Mouse (Mus musculus): ENCODE data around the gene Cbl.

Cbl gene

DNA sequence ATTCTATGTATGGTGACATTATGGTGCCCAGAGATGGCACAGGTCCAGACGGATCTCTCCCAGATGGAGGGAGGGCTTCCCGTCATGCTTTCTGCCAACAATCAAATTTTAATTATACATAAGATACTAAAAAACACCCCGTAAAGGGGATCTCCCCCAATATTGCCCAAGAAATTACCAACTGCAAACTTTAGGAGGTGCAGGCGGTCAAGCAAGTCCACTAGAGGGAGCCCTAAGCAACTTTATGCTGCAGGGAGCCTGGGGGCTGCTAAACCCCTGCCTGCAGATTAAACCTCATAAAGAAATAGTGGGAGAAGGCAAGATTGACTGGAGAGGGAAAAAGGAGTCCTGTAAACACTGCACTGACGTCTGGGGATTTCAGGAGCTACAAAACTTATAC is 5.6 kb upstream of the Cbl start:
- peak; percentile 61 for DNase-seq (ENCODE audit: low spot score)

DNA sequence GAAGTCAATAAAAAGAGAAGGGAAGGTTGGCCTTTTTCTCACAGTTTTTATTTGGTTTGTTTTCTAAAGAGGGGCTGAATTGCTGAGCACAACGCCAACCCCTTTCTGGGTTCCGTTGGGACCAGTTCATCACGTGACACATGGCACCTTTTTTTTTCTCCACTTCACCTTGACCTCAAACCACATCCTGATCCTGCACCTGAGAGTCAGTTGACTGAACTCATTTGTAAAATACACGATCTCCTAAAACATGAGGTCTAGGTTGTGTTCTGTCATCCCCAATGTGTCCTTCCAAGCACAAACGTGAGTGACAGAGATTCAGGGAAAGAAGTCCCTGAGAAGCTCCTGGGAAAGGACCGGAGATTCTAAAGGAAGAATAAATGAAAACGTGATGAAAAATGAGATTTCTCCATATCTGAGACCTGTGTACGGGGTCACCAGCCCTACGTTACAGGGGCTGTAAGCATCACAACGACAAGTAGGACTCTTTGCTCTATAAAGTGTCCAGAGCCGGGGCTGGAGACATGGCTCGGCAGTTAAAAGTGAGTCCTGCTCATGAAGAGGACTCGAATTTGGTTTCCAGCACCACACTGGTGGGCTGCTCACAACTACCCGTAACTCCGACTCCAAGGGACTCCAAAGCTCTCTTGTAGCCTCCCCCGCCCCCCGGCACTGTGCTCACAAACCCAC is 4.8 kb upstream of the Cbl start:
- peak; percentile 85 for DNase-seq (ENCODE audit: low spot score)

DNA sequence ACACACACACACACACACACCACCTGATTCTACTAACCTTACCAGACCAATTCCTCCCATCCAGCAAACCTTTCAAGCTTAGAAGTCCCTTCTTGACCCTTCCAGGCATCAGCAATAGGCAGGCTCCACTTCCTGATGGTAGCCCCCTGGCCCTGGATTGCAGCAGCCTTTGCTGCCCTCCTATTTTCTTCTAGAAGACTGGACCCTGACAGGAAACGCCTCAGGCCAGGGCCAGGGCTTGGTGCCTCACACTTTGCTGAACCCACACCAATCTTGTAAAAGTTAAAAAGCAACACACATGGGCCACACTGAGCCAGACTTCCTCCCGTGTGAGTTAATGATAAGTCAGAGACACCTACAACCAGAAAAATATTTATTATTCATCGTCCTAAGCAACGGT is 3.3 kb upstream of the Cbl start:
- DNase-seq (ENCODE audit: low spot score) = no peak

DNA sequence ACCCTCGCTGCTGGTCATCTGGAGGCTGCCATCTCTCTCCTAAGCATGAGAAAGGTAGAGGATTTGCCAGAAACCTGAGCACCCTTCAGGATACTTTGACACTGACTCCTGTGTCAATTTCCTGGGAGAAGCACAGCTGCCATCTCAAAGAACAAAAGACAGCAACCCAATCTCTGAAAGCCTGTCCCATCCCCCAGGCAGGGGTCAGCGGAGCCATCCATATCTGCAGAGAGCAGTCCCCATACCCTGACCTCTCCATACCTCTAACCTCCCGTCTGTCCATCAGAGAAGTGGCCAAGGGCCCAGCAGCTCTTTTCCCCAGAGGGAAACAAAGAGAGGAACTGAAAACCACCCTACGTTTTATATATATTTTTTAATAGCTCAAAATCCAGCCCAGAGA is 2.8 kb upstream of the Cbl start:
- DNase-seq (ENCODE audit: low spot score) = no peak

DNA sequence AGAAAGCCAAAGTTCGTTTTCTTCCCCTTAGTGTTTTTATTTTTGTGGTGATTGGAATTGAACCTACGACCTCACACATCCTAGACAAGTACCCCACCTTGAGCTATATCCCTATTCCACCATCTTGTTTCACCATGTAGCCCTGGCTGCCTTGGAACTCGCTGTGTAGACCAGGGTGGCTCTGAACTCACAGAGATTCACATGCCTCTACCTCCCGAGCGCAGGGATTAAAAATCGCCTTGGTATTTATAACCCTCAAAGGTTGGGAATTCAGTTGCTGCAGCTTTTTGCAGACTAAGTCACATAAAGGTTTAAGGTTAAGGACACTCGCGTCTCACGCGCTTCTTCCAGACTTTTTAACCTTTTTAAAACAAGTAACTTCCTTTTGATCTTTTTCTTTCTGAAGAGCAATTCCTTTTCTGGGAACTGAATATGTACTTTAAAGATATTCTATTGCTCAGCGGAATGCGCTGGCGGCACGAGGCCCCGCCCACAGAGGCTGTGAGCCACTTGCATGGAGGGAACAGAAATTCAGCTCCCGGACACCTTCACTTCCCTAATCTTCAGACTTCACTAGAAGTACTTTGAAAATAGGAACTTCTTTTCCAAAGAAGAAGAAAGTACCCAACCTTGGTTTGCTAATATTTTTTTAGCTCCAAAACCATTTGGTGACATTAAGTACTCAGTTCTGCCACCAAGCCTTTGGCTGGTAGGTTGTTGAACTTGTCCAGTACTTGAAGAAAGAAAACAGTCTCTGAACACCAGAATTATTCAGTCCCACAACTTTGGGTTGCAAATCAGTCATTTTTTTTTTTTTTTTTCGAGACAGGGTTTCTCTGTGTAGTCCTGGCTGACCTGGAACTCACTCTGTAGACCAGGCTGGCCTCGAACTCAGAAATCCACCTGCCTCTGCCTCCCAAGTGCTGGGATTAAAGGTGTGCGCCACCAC is 904 bp upstream of the Cbl start:
- no peak for DNase-seq (ENCODE audit: low spot score)

DNA sequence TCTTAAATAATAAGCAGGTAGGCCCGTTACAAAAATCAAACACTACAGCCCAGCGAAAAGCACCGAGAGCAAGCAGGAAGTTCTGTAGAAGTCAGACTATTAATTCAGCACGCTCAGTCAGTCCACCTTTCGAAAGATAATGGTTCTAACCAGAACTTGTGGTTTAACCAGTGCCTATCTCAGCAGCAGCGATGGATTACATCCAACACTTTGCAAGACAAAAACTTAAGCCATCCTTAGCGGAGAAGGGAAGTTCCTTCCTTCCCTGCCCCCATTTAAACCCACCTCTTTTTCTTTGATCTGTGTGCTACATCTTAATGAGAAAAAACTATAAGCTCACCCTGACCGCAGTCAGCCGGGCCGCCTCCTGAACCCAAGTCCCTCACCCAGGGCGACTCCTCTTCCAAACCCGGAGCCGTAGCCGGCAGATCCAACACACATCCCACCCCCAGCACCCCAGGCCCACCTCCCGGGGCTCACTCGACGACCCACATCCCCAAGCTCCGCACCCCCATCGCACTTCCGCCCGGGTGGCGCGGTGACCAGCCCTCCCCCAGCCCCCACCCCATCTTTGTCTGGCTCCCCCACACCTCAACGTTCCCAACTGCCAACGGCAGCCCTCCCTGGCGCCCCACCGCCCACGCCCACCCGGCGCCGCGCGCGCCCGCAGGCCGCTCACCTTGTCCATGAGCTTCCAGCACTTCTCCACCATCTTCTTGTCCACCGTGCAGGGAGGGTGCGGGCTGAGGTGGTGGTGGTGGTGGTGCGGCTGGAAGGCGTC is 638 bp downstream of the Cbl start:
- DNase-seq (ENCODE audit: low spot score) = no peak

DNA sequence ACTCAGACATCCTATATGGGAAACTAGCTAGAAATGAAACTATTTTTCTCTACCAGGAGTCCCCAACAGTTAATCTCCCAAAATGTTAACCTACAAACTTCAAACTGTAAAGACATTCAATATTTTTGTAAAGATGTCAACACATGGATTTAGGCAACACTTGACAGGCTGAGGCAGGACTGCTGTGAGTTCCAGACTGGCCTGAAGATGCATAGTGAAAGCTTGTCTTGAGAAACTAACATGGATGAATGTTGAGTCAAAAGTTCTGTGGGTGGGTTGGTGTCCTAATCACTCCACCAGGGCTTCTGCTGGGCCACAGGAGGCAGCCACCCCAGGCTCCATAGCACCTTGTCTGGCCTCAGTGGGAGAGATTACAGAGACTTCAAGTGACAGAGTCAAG is 2.2 kb downstream of the Cbl start:
- no peak for DNase-seq (ENCODE audit: low spot score)

DNA sequence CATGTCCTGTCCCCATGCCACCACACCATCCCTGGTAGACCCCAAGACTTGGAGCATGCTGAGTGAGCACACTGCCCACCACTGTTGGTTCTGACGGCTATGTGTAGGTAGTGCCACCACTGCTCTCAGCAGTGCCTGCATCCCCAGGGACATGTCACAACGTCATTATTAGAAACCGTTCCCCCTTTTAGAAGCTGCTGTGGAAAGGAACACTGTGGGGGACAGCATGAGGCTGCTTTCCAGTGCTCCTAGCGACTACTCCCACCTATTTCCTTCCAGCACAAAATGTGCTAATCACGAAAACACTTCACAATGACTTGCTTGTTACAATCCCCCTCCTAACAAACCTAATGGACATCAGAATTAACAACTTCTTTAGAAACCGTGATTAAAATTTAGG is 7.9 kb downstream of the Cbl start:
- DNase-seq (ENCODE audit: low spot score) = no peak

DNA sequence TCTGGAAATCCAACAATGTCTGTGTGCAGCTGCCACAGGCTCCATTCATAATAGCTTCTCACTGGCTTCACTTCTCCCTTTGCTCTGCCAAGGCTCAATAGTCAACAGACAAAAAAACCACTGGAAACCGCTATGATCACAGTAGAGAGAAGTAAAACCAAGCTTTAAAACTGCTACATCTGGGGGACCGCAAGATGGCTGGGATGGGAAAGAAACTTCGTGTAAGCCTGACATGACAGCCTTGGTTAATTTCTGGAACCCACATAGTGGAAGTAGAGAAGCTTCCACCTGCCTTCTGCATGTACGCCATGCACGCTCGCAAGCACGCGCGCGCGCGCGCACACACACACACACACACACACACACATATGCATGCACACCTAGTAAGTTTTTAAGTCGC is 20.3 kb downstream of the Cbl start:
- DNase-seq (ENCODE audit: low spot score) = peak; percentile 20

DNA sequence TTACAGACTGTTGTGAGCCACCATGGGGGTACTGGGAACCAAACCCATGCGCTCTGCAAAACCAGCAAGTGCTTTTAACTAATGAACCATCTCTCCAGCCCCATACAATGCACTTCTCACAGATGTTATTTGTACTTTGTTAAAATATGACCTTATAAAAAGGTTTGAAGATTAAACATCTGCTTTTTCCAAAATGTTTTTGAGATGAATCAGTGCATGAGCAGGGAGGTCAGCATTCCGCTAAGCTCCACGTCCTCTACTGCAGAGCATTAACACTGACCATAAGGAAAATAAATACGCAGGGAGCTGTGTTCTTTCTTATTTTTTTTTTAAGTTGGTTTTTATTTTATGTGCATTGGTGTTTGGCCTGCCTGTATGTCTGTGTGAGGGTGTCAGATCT is 21.4 kb downstream of the Cbl start:
- DNase-seq (ENCODE audit: low spot score) = no peak

DNA sequence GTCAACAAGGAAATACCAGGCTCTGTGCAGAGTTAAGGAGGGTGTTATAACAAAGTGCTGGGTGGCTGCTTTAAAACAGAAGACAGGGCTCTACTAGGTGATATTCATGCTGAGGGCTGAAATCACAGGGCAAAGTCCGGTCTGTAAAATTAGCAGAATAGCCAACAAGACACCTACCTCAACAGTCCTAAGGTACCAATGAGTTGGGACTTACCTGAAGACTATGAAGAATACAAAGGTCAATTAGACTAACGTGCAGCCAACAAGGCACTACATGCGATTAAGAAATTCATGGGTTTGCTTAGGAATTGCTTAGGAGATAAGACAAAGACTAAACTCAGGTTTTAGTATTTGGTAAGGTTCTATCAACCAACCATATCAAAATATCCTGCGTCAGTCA is 24.4 kb downstream of the Cbl start:
- DNase-seq (ENCODE audit: low spot score) = no peak

DNA sequence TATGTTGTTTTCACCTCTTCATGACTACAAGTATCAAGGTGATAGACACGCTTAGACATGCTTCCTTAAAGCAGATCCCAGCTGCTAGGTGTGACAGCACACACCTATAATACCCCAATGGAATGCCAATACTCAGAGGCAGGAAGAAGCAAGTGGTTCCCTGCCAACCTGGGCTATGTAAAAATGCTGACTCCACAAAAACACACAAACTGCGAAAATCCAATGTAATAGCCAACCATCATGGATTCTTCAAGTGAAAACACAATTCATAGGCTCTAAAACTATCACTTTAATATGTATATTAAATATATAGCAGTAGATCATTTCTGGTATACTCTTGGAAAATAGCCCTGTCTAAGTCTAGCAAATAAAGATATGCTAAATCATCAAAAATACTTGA is 26.0 kb downstream of the Cbl start:
- DNase-seq (ENCODE audit: low spot score) = no peak

DNA sequence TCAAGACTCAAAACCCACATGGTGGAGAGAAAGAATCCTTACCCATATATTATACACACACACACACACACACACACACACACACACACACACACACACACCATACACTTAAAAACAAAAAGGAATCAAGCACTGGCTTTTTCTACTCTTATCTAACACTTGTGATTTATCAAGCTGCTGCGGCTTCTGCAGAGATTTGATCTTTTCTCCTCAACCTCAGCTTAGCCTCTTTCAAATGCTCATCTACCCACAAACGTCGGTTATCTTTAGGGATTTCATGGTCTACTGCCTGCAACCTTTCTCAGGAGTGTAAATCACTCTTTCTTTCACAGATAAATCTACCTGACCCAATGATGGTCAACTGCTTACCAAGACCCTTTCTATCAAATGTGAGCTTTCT is 33.4 kb downstream of the Cbl start:
- no peak for DNase-seq (ENCODE audit: low spot score)

DNA sequence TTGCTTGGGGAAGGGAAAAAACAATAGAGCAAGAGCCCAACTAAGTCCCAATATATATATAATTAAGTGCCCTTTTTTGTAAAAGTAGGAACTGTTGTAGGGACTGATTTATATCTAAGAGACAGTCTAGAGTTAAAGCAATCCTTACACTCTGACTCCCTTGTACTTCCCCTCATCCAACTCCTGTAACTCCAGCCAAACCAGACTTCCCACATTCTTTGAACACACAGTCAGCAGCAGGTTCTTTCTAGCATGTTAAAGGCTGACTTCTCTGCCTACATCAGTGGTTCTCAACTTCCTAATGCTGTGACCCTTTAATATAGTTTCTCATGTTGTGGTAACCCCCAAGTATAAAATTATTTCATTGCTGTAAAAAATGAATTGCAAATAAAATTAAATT is 34.3 kb downstream of the Cbl start:
- DNase-seq (ENCODE audit: low spot score) = no peak

DNA sequence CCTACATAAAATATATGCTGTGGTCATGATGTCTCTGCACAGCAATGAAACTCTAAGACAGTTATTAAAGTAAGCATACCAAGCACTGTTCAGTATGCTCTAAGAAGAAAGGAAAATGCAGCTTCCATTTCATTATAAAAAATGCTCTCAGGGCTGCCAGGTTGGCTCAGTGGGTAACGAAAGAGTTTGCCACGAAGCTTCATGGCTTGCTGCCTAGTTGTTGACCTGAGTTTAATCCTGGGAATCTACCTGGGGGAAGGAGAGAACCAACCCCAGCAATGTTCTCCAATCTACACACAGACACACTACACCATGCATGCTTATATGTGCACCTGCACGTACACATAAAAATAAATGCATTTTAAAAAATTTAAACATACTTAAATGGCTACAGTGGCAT is 34.7 kb downstream of the Cbl start:
- DNase-seq (ENCODE audit: low spot score) = no peak

DNA sequence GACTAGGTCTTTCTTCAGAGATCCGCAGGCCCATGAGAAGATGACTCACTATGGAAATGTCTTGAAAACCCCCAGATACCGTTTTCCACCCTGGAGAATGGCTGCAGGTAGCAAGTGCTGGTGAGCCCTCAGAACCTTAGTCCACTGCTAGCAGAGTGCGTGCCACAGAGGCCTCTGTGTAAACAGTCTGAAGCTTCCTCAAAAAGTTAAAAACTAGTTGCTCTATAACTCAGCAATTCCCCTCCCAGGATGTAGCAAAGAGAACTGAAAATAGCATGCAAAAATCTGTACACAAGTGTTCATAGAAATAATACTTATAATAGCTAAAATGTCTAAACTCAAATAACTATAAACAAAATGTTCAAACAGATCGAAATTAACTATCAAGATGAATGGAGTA is 37.5 kb downstream of the Cbl start:
- no peak for DNase-seq (ENCODE audit: low spot score)

DNA sequence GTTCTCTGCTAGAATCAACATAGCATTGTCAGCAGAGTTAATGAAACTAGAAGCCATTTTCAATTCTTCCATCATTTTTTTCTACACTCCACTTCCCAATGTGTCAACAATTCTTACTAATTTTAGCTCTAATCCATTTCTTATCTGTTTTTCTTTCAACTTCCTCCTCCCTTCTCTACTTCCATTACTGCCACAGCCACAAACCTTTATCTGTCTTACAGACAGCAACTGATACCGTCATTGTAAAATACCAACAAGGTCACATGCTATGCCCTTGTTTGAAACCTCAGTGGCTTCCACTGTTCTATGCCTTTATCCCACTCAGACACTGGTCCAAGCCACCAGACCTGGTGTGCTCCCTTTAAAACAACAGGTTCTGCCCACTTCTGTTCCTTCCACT is 39.8 kb downstream of the Cbl start:
- no peak for DNase-seq (ENCODE audit: low spot score)

DNA sequence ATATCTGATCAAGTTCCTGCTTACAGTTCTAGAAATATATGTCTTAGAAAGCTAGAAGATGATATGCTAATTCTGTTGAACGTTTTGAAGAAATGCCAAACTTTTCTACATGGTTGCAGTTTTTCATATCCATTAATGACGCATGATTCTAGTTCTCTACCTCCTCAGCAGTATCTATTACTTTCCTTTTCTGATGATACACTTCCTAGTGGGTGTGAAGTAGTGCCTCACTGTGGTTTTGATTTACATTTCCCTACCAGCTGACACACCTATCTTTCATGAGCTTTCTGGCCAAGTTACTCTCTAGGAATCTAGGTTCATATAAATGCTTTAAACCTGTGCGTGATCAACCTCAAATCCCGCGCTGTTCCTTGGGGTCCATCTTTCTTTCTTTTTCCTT is 41.1 kb downstream of the Cbl start:
- DNase-seq (ENCODE audit: low spot score) = no peak

DNA sequence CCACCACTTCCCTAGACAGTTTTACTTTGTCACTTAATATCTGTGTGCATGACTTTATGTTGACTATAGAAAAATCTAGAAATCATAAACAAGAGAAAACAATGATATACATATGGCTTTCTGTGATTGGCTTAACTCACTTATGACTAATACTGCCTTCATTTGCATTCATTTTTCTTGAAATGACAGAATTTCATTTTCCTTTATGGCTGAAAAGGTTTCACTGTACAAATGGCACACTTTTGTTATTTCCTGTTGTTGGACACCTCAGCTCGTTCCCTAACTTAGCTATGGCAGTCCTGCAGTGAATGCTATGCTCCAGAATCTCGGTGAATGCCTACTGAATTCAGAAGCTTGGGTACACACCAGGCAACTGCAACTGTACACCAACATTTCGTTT is 41.5 kb downstream of the Cbl start:
- no peak for DNase-seq (ENCODE audit: low spot score)

DNA sequence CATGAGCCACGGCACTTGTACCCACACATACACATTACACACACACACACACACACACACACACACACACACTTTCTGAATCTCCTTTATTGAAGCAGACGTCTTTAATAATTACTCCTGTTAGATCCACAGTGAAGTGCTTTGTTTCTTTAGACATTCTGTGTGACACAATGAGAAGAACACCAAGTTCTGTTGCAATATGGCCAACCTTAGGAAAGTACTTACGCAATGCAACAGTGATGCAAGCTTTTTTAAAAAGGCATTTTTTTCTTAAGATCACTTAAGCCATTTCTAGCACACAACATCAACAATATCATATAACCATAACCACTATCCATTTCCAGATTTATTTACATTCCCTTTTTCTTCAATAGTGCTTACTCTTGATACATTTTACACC is 42.7 kb downstream of the Cbl start:
- no peak for DNase-seq (ENCODE audit: low spot score)

DNA sequence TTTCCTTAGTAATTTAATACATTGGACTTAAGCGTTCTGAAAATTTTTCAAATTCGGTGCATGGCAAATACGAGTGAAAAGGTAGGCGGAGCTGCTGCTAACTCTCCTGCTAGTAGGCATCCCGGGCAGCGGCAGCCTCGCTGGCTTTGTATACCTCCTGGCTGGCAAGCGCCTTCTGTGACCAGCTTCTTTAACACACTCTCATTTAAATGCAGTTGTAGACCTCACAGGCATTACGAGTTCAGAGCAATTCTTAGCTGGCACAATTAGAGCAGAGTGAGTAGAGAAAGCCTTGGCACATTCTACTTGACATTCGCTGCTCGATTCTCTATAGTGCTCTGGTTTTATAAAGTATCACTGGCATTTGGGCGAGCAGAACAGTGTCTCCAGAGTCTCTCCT is 45.6 kb downstream of the Cbl start:
- DNase-seq (ENCODE audit: low spot score) = no peak

DNA sequence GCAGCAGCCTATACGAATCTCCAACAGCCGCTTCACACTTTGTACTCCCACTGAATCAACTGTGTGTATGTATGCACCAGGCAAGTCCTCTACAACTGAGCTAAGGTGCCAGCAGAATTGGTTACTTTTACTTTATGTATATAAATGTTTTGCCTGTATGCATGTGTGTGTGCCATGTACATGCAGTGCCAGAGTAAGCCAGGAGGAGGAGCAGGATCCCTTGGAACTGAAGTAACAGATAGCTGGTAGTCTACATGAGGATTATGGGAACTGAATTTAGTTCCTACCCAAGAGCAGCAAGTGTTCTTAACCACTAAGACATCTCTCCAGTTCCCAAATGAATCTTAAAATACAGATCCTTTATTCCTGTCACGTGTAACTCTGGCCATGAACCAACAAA is 51.6 kb downstream of the Cbl start:
- DNase-seq (ENCODE audit: low spot score) = peak; percentile 64

DNA sequence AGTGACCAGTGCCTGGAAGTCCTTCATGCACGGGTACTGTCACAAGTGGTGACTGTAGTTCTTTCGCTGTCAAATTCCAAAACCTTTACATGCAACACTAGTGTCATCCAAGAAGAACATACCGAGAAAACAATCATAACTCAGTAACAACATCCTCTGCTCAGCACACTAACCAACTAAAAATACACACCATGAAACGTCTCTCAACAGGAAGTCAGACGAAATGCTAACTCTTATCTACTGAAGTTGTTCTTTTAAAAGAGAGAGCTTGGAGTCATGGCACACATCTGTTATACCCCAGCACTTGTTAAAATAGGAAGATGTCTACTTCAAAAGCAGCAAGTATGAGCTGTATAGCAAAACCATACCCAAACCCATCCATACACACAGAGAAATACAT is 52.3 kb downstream of the Cbl start:
- no peak for DNase-seq (ENCODE audit: low spot score)

Data from T-cell, adult 2 months (primary cell).